Mouse (Mus musculus) kidney, postnatal 10 days (tissue): ENCODE data around the gene Tspyl3.

Source experiments
- DNase-seq: peaks from one replicate; pipeline ENCODE4 v3.0.0; 2021; ENCODE audit warnings: mixed read lengths

The Tspyl3 gene

DNA sequence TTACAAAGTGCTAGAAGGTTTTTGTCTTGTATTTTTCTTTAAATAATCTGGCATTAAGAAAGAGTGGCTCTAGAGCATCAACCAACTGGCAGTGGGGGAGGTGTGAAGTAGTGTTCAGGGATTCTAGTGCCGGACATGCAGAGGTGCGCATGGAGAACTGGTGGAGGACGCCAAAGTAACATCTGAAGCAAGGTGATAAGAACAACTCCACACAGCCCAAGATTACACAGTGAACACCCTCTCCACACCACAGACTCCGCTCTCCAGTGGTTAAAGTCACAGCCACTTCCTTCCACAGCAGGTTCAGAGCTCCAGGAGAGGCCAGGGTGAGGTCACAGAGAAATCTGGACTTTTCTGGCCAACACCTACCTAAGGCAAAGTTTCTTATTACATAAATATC, 2.7 kb upstream of the Tspyl3 start:
- DNase-seq = no peak

DNA sequence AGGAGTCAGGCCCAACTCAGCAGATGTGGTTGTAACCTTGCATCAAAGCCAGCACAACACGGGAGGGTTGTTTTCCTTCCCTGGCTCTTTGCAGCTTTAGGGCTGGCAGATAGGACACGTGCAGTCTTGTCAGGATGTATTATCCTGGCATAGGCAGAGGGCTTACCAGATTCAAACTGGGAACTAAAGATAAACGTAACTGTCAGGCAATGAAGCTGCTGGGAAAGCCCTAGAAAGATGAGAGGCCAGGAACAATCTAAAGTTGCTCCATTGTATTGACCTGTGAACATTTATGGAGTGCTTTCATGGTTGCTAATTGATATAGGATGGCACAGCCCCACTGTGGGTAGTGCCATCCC, 333 bp upstream of the Tspyl3 start:
- DNase-seq = no peak

DNA sequence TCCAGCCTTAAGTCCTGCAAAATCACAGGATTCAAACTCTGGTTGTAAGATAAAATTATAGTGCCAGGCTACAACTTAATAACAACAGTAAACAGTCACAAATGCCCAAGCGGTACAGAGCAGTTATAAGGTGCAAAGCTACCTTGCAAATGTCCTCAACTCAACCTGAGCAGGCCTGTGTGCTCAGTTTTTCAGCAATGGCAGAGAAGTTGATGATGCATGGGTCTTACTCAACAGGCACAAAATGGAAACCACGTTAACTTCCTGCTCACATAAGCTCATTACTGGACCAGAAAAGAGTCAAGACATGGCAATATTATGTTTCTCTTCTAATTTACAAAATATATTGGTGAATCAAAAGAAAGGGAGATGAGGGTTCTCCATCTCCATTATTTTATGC, 2.7 kb downstream of the Tspyl3 start:
- no peak for DNase-seq

DNA sequence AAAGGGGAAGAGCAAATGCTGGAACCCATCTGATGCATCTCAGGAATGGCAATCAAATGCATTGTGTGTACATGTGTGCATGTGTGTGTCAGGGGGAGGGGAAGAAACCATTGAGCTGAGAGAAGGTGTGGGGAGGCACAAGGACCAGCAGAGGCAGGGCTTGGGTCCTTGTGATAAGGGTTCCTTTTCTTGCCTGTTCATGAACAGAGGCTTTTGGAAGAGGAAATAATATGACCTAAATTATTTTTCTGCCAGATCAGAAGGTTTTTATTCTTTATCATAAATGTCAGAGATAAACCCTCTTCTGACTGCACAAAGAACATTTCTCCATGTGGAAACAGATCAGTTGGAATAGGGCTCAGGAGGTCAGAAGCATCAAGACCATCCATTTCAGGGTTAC, 3.1 kb downstream of the Tspyl3 start:
- no peak for DNase-seq

DNA sequence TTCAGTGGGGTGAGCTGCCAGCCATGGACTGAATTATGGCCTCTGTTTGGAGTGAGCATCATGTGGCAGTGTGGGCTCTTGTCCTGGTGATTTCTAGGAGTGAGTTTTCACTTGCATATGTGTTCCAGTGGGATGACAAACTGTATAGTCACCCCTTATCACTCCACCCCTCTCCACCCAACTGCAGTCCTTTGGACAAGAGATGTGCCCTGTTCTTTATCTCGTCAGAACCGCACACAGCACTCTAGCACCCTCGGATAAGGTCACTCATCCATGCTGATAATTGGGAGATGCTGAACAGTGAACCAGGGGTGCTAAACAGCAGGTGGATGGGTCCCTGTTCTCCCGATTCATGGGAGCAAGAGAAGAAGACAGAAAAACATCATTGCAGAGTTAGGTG, 3.6 kb downstream of the Tspyl3 start:
- no peak for DNase-seq

DNA sequence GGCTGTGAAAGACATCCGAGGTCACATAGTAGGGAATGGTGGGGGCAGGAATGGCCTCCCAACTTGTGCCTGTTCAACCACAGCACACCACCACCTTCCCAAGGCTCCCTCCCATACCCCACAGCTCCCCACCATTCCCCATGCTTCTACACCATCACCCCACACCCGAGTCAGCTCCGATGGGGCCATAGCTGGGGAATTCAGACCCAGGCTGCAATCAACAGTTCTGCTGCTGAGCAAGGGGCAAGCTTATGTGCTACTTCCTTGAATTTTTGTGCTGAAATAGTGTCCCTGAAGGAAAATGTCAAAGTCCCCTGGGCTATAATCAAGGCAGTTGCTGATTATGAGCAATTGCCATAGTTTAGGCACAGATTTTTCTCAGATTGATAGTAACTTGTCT, 6.7 kb downstream of the Tspyl3 start:
- DNase-seq = no peak

DNA sequence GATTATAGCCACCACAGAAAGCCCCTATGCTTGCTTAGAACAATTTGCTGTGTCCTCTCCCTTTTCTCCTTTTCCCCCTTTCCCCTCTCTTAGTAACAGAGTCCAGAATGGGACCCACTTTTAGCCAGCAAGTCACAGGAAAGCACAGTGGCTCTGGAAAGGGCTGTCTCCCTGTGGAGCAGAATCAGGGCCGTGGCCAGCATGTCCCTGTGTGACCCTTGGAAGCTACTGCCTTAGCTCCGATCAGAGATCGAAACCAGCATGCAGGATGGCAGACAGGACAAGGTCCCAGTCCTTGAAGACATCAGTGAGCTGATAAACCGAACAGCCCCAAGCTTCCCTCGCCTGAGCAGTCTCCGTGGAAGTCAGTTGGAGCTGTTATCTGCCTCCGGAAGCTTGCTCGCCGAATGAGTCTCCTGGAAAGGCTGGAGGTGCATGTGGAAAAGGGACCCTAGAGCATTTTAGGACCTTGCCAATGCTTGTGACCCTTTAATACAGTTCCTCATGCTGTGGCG, 7.4 kb downstream of the Tspyl3 start:
- DNase-seq = no peak

DNA sequence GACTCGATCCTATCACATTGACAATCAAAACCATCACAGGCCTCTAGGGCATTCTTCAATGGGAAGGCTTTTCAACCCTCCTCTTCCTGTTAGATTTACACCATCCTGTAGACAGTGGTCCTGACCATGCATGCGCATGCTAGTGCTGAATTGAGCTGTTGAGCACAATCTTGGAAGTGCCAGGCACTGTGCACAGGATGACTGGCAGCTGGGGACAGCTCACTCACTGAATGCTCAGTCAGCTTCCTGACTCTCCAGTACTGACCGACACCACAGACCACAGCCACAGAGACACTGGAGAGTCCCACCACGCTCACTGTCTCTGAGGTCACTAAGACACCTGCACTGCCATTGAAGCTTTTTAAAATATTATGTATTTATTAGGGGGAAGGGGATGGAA, 9.8 kb downstream of the Tspyl3 start:
- DNase-seq = no peak

DNA sequence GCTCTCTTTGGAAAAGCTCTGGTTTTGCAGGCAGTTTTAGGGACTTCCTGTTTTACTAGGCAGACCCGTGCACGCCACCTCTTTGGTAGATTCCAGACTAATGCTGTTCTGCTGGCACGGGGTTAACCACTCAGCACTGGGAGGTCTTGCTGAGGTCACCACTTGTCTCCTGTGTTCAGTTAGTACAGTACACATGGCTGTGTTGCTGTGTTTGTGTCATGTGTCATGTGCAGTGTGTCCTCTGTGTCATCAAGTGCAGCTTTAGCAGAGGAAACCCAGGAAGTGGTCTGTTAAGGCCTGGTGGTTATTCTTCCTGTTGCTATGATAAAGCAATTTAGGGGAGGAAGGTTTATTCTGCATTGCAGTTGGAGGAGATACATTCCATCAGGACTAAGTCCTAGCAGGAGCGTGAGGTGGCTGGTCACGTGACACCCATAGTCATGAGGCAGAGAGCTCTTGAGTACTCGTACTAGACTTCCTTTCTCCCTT, 10.4 kb downstream of the Tspyl3 start:
- DNase-seq = no peak

DNA sequence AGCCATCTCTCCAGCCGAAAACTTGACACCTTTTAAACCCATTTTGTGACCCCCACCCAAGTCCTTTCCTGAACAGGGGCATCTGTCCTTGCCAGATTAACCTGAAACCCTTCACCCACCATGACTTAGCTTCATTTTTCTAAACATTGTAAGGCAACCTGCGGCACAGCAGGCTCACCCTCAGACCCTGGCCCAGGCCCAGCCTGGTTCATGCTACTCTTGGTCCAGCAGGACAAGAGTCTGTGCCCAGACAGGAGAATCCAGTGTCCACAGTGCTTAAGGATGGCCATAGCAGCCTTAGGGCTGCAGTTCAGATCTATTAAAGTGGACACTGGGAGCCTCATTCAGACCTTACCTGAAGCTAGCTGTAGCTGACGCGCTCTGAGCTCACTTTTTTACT, 11.9 kb downstream of the Tspyl3 start:
- no peak for DNase-seq

DNA sequence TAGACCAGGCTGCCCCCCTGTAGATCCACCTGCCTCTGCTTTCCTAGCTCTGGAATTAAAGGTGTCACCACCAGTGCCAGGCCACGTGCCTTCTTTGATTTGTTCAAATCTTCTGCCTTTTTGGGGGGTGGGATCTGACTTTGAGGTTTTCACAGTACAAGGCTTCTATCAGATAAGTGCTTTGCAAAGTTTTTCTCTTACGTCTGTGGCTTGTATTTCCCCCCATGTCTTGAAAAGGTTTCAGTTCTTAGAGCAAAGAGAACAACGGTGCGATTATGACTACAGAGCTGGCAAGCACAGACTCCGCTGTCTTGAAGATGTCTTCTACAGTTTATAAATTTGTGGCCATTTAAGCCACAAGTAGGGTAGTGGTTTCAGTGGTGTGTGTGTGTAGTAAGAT, 13.8 kb downstream of the Tspyl3 start:
- DNase-seq = no peak

DNA sequence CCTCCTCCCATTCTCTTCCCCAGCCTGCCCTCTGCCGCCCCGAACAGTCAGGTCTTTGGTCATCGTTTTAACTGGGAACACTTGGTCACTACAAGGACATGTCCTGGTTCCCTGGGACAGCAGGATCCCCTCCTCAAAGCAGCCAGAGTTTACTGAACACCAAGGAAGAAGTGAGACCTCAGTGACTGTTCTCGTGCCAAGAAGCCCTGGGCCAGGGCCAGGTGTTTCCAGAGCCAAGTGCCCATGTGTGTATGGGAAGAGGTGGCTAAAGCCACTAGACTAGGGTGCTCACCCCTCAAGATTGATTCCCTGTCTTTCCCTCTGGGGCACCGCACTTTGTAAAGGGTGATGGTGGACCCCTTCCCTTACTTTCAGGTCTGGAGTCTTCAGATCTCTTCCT, 16.0 kb downstream of the Tspyl3 start:
- no peak for DNase-seq

DNA sequence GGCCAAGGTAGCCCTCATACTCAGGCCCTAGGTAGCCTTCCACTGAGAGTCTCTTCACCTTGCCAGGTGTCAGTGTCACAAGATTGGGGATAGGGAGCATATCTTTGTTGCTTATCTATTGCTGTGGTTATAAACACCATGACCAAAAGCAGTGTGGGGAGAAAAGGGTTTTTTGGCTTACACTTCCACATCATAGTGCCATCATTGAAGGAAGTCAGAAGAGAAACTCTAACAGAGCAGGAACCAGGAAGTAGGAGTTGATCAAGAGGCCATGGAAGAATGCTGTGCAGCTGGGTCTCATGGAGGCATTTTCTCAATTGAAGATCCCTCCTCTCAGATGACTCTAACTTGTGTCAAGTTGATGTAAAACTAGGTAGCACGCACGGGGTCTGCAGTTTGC, 17.1 kb downstream of the Tspyl3 start:
- no peak for DNase-seq

DNA sequence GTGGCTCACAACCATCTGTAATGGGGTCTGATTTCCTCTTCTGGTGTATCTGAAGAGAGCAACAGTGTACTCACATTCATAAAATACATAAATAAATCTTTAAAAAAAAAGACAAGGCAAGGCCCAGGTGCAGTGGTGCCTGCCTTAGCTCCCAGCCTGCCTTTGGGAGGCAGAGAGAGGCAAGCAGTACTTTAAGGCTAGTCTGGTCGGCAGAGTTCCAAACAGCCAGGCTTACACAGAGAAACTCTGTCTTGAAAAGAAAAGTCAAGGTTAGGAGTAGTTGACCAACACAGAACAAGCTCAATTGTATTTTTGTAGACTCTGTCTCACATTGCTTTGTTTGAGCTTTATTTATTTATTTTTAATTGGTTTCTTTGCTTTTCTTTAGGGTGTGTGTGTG, 22.5 kb downstream of the Tspyl3 start:
- no peak for DNase-seq

DNA sequence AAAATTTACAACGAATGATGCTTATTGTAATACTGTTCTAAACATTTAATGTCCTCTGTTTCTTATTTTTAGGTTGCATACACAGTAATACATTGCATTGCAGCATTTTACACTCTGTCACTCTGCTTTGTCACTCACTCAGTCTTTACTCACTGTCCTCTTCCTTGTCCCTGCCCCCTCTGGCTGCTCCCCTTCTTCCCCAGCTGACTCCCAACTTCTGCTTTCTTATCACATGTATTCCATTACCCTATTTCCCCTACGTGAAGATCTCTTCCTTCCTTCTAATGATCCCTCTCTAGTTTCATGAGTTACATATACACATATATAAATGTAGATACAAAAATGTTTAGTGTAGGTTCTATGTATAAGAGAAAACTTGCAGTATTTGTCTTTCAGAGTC, 26.1 kb downstream of the Tspyl3 start:
- no peak for DNase-seq

DNA sequence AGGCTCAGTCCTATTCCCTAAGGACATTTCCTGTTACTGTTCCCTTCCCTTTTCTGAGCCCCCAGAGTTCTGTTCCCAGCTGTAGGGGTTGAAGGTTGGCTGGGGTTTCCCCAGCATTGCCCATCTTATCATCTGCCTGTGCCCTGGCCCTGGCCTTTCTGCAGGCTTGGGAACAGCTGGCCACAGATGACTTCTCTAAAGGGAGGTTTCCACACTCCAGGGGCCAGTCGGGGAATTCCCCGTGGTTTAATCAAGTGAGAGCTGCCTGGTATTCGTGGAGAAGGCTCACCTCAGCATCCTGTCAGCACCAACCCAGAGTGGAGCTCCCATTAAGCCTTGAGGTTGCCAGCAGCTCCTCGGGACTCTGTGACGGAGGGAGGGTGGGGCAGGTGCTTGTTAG, 26.8 kb downstream of the Tspyl3 start:
- DNase-seq = peak; percentile 24

DNA sequence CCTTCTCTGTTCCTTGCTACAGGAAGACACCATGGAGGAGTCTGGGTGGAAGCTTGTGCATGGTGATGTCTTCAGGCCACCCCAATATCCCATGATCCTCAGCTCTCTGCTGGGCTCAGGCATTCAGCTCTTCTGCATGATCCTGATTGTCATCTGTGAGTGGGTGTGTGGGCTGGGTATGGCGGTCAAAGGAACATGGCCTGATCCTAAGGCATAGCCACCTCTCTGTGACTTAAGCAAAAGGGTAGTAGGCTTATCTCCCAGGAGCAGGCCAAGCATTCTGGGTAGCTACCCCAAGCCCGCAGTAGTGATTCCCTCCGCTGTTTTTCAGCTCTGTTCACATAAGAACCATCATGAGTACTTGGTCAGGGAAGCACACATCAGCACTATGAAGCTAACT, 31.0 kb downstream of the Tspyl3 start:
- DNase-seq = no peak

DNA sequence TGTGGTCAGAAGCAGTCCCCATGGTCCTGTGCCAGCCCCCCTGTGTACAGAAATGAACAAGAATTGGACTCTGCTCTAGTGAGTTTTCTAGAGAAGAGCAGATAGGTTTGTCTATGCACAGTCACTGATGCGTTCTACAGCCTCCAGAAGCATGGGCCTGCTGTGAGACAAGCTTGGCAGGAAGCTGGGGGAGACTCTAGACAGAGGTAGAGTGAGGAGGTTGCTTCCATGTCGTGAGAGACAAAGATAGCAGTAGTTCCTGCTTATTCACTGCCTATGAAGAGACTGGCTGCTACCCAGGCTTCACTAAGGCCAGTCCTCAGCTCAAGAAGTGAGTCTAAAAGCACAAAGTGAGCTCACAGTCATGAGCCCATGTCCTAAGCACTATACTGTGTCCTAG, 34.0 kb downstream of the Tspyl3 start:
- no peak for DNase-seq

DNA sequence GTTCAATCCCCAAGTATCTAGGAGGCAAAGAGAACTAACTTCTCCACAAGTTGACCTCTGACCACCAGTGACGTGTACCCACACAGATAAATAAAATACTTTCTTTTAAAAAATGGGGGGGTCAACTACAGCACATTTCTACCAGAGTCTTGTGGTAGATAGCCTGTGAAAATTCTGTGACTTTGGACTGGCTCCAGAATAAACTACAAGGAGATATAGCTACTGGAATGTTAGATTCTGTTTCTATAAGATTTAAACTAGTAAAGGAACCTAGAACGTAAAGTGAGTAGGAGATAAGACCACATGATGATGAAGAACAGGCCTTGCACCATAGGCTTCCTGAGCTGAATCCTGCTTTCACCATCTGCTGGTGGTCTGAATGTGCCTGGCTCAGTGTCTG, 37.4 kb downstream of the Tspyl3 start:
- no peak for DNase-seq

DNA sequence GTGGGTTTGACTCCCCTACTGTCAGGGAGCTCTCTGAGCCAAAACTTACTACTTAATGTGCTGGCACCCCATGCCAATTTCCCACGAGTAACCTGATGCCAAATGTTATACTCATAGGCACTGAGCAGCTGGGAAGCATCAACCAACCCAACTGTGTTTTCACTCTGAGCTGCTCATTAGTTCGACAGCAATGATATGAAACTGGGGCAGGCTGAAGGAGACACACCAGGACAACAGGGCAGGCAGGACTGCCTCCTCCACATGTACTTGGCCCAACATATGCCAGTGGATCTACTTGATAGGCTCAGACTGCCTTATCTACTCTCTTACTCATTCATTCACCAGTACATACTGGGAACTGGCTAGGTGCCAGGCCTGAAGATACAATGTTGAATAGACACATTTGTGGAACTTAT, 39.1 kb downstream of the Tspyl3 start:
- DNase-seq = no peak

DNA sequence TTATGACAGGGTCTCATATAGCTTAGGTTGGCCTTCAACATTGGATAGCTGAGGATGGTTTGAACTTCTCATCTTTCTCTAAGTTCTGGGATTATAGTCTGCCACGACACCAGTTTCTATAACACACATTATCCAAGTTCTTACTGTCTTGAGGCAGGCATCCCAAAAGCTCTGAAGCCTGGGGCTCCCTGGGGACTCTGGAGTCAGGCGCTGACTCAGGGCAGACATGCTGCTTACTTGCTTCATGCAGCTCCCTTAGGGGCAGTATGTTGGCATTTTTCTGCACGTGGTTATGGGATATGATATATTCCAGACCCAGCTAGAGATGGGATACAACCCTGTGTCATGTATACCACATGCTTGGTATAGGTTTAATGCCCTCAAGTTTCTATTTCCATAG, 45.3 kb downstream of the Tspyl3 start:
- DNase-seq = no peak

DNA sequence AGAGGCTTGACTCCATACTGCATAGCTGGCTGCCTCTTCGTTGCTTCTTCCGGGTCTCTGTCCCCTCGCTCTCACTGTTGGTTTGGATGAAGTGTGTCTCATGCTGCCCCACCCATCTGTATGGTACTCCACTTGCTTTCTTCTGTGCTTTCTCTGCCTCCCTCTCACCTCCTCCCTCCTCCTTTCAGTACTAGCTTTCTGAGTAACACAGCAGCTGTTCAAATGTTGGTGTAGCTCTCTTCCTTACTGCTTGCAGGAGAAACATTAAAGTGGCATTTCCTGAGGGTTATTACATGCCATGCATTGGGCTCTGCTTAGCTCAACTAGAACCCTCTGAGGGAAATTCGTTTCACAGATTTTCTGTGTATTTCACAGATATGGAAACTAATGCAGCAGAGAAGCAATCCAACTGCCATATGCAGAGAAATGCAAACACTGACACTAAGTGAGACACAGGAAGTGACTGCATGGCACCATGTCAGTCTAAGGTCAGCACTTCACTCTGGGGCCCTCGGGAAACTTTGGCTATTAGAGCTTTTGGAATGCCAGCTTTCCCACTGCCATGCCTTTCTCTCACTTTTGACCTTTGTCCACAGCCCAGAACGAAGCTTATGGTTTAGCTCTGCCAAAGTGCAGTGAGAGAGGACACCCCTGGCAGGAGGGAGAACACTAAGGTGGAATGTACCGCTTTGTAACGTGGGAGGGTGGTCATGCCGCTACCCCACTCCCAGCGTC, 45.9 kb downstream of the Tspyl3 start:
- DNase-seq = peak; percentile 24

DNA sequence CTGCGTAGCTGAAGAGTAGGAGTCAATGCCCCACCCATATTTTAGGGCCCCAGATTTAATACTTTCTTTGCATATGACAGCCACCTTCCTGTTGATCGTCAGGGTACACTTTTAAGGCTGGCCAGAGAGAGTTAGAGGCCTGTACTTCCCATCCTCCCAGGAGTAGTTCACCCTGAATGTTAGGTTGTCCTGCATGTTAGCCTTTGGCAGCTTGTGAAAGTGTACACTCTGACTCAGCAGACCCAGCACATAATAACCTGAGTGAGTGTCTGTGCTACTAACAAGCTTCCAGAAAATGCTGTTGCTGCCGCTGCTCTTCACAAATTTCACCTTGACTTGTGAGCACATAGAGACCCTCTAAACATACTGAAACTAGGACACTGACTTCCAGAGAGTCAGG, 48.1 kb downstream of the Tspyl3 start:
- DNase-seq = no peak

DNA sequence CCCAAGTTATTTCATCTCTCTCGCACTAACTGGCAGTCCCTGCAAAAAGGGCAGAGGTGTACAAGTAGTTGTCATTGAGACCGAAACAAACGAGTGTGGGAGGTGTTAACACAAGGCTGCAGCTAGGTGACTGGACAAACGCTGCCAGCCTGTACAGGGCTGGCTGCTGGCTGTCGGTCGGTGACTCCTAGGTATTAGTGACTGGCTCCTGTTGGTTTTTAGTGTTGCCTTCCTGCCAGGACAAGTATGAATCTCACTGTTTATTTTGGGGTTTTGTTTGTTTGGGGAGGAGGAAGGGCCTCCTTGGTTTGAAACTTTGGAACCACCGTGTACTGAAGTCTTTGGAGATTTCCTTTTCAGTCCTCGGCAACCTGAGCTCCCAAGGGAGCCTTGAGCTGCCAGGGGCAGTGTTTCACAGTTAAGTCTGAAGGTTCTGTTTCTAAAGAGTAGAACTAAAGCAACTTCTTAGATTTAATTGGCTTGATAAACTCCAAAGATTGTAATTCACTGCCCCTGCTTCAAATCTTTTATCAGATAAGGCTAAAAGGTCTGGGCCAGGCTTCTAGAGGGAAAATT, 49.2 kb downstream of the Tspyl3 start:
- DNase-seq = no peak
